ENCODE assay signal across 13 mouse cellular contexts in genomic region chr8:79078556-79079195, GRCm38 (mm10). TPM values are rescaled to one million over a fixed set of nuclear protein-coding genes. Genes with fewer than 3 reads are reported as not detected.
DNase-seq lines count a peak whose midpoint lies in the region; ATAC-seq and TF ChIP-seq lines count a peak whose summit lies in the region.
"Had no signal": no experiment of that assay in that cellular context is flagged by ENCODE, and none has a peak within 500 bp of the region (broad histone marks: within the 10 kb centered on the region; RNA-seq: fewer than 3 reads in every experiment).

No protein-coding gene starts in this region.

- peak; percentile 28; the same call in 1 of the 2 replicates for ATAC-seq in forebrain, embryonic 14.5 days
- ATAC-seq in limb, embryonic 13.5 days (ENCODE audit: low FRiP score, low read depth), result no peak

- peak; percentile 23 for DNase-seq in embryo, embryonic 11 days
- no peak for DNase-seq in embryo, embryonic 10.5 days (ENCODE audit: low spot score)
- DNase-seq in forebrain, embryonic 14.5 days (ENCODE audit: low spot score), result peak; percentile 52
- DNase-seq in heart, postnatal 4 days, result no peak
- DNase-seq in lung, postnatal 4 days, result no peak
- DNase-seq in embryo, embryonic 9.5 days (ENCODE audit: extremely low spot score), result no peak
- DNase-seq: adrenal gland, postnatal 10 days; cerebellum, adult 9-10 months; kidney, adult 18-20 months; right cerebral cortex, postnatal 4 days had no signal

- H3K27ac ChIP-seq in forebrain, embryonic 14.5 days (ENCODE audit: low read depth, low read length), result peak overlapping the region; percentile 69; the same call in 1 of the 2 replicates
- peak overlapping the region; percentile 55; the same call in 1 of the 2 replicates for H3K27ac ChIP-seq in limb, embryonic 13.5 days
- peak overlapping the region; percentile 81 for H3K27ac ChIP-seq in olfactory bulb, adult 2 months (ENCODE audit: insufficient read depth, low read depth, low read length)
- H3K27ac ChIP-seq: liver, embryonic 14.5 days had no signal

- TF ChIP-seq CTCF in olfactory bulb, adult 2 months (IDR thresholded peaks at IDR 0.05; ENCODE audit: insufficient read depth, low read depth, low read length), result no peak

- TF ChIP-seq POLR2A in olfactory bulb, adult 2 months (IDR thresholded peaks at IDR 0.05; ENCODE audit: insufficient read depth, low read depth, low read length), result no peak

- peaks cover 24% of the 10 kb centered on the region for H3K36me3 ChIP-seq in forebrain, embryonic 14.5 days (ENCODE audit: control insufficient read depth, insufficient read depth, low read length)
- H3K36me3 ChIP-seq in limb, embryonic 13.5 days, result peaks cover 70% of the 10 kb centered on the region

- H3K4me2 ChIP-seq in forebrain, embryonic 14.5 days (ENCODE audit: low read length), result no peak overlapping the region
- H3K4me2 ChIP-seq in limb, embryonic 13.5 days (replicated peaks), result 0 out of 2 replicates have a peak overlapping the region, but pooled peaks have one; percentile 1

- no peak overlapping the region for H3K4me3 ChIP-seq in forebrain, embryonic 14.5 days (ENCODE audit: low read depth, low read length)
- H3K4me3 ChIP-seq in limb, embryonic 13.5 days, result no peak overlapping the region
- H3K4me3 ChIP-seq in olfactory bulb, adult 2 months (ENCODE audit: insufficient read depth, low read depth, low read length), result no peak overlapping the region

- WGBS in forebrain, embryonic 14.5 days, result 20% methylated on average over 11 of the region's 11 CpGs
- WGBS in limb, embryonic 13.5 days, result 36% methylated on average over 11 of the region's 11 CpGs
- WGBS in olfactory bulb, adult 2 months, result 14% methylated on average over 11 of the region's 11 CpGs

- H3K9me3 ChIP-seq in forebrain, embryonic 14.5 days (replicated peaks; ENCODE audit: control insufficient read depth, low read length), result no peaks in the 10 kb centered on the region
- H3K9me3 ChIP-seq in limb, embryonic 13.5 days, result no peaks in the 10 kb centered on the region

- peaks cover 25% of the 10 kb centered on the region for H3K4me1 ChIP-seq in forebrain, embryonic 14.5 days (ENCODE audit: control insufficient read depth, insufficient read depth, low read length)
- H3K4me1 ChIP-seq in limb, embryonic 13.5 days, result peaks cover 40% of the 10 kb centered on the region
- peaks cover 23% of the 10 kb centered on the region for H3K4me1 ChIP-seq in olfactory bulb, adult 2 months (ENCODE audit: control insufficient read depth, insufficient read depth, low read length)

- H3K9ac ChIP-seq in forebrain, embryonic 14.5 days (ENCODE audit: low read length), result no peak overlapping the region
- H3K9ac ChIP-seq in limb, embryonic 13.5 days, result peak overlapping the region; percentile 26; the same call in 1 of the 2 replicates
- H3K9ac ChIP-seq: liver, embryonic 14.5 days had no signal

- H3K27me3 ChIP-seq in forebrain, embryonic 14.5 days (replicated peaks; ENCODE audit: control insufficient read depth, insufficient read depth, low read length), result no peaks in the 10 kb centered on the region
- H3K27me3 ChIP-seq in limb, embryonic 13.5 days, result no peaks in the 10 kb centered on the region

RNA-seq across cellular contexts. Expression of gene Zfp827, which starts 50.4 kb away (rescaled TPM):
- polyA plus RNA-seq in forebrain, embryonic 14.5 days (2014; fragmentation: Nextera tagmentation; extraction: Ambion mirVana), result 10.2 and 12.2 TPM in 2 replicates
- 14.3 and 14.9 TPM in 2 replicates for polyA plus RNA-seq in limb, embryonic 13.5 days (2015; fragmentation: Nextera tagmentation; extraction: Ambion mirVana)
- polyA plus RNA-seq in olfactory bulb, adult 2 months (2012; ENCODE audit: insufficient read depth, insufficient read length, low replicate concordance, missing spikeins), result not detected in 2 replicates
- total RNA-seq in heart, postnatal 4 days (2021), result 10 to 100 TPM; 27.6 to 28.2 TPM

Comparison
In these comparisons a context has a peak if more than half of its experiments do, and no peak if none do; other contexts are left out.
1. DNase-seq: peak in embryo, embryonic 11 days (single experiment) and forebrain, embryonic 14.5 days (single experiment); none in embryo, embryonic 10.5 days (single experiment), heart, postnatal 4 days (single experiment), lung, postnatal 4 days (0 of 2) and embryo, embryonic 9.5 days (single experiment).
2. RNA of gene Zfp827, which starts 50.4 kb away (polyA plus RNA-seq): 14.3 to 14.9 TPM in limb, embryonic 13.5 days and 10.2 to 12.2 TPM in forebrain, embryonic 14.5 days; not detected in olfactory bulb, adult 2 months; every median in the first group is over 10 times any median in the second.
3. Peak in every context shown above with its lines, with median percentiles within 50 percentile points of each other: H3K27ac ChIP-seq.